Mouse (Mus musculus) ES-Bruce4 (cell line): ENCODE measurements around the gene Ubqln4. TPM values are rescaled to one million over a fixed set of nuclear protein-coding genes. Genes with fewer than 3 reads are reported as not detected.

ENCODE experiments used
- H3K27ac ChIP-seq: 2 replicates; pipeline ENCODE4 v1.5.1; 2012; ENCODE audit warnings: low read length, inconsistent platforms; ENCODE audit not compliant: insufficient read depth
- H3K27me3 ChIP-seq: 2 replicates; pipeline ENCODE4 v1.6.1; 2012; ENCODE audit warnings: mild to moderate bottlenecking, low read length, inconsistent platforms; ENCODE audit not compliant: control insufficient read depth, poor library complexity, insufficient read depth, severe bottlenecking
- H3K36me3 ChIP-seq: 2 replicates; pipeline ENCODE4 v1.6.1; 2012; ENCODE audit warnings: inconsistent platforms, mild to moderate bottlenecking, low read length, moderate library complexity; ENCODE audit not compliant: control insufficient read depth, poor library complexity, insufficient read depth, severe bottlenecking
- H3K4me1 ChIP-seq: one replicate; pipeline ENCODE4 v1.8.1; 2011; ENCODE audit warnings: low read length; ENCODE audit not compliant: control insufficient read depth, insufficient read depth
- H3K4me3 ChIP-seq: 2 replicates; pipeline ENCODE4 v1.5.1; 2011; ENCODE audit warnings: low read depth, mild to moderate bottlenecking, low read length
- H3K9ac ChIP-seq: 2 replicates; pipeline ENCODE4 v1.6.1; 2012; ENCODE audit warnings: low read depth, mild to moderate bottlenecking, inconsistent platforms; ENCODE audit not compliant: poor library complexity, severe bottlenecking
- H3K9me3 ChIP-seq: replicated peaks from 2 replicates; pipeline ENCODE4 v1.6.1; 2012; ENCODE audit warnings: mild to moderate bottlenecking, low read length, inconsistent platforms; ENCODE audit not compliant: control insufficient read depth, poor library complexity, insufficient read depth, severe bottlenecking
- CTCF ChIP-seq: IDR thresholded peaks from one replicate; pipeline ENCODE4 v1.8.1; 2011; ENCODE audit warnings: low read depth, low read length
- EP300 ChIP-seq: IDR thresholded peaks from 2 replicates; pipeline ENCODE4 v1.6.1; 2011; ENCODE audit warnings: low read depth, low read length; ENCODE audit not compliant: insufficient read depth
- POLR2A ChIP-seq: IDR thresholded peaks from one replicate; pipeline ENCODE4 v1.8.1; 2011; ENCODE audit warnings: low read length; ENCODE audit not compliant: insufficient read depth
- polyA plus RNA-seq: library from polyadenylated mRNA; stranded (reverse); fragments of >200 nt; gene quantifications from 2 replicates; pipeline ENCODE4 v1.2.4, GENCODE M21; 2011; ENCODE audit warnings: low read depth; ENCODE audit not compliant: missing spikeins, insufficient read depth, insufficient read length

The Ubqln4 gene
- polyA plus RNA-seq, 1 experiment: 118 TPM

GRCm38 (mm10) chr3:88528646-88529045, 24.9 kb upstream of the Ubqln4 start:
- TF ChIP-seq CTCF (no peak), POLR2A (no peak), EP300 (no peak)
- H3K4me1 ChIP-seq: peaks cover 4% of the 10 kb centered on the region
- H3K9me3 ChIP-seq: no peaks in the 10 kb centered on the region
- H3K9ac ChIP-seq: 0 out of 2 replicates have a peak overlapping the region, but pooled peaks have one; percentile 84
- H3K27ac ChIP-seq: no peak overlapping the region
- H3K36me3 ChIP-seq: peaks cover 18% of the 10 kb centered on the region
- H3K27me3 ChIP-seq: no peaks in the 10 kb centered on the region
- H3K4me3 ChIP-seq: no peak overlapping the region

- Histone ChIP-seq H3K27ac (peak overlapping the region; percentile 57), H3K4me1 (peaks cover 4% of the 10 kb centered on the region), H3K4me3 (peak overlapping the region; percentile 50), H3K9ac (peak overlapping the region; percentile 84), H3K36me3 (peaks cover 13% of the 10 kb centered on the region), H3K27me3 (no peaks in the 10 kb centered on the region), H3K9me3 (no peaks in the 10 kb centered on the region)
- TF ChIP-seq EP300 (no peak), POLR2A (no peak), CTCF (no peak)
Measured at GRCm38 (mm10) chr3:88529204-88530000, 24.2 kb upstream of the Ubqln4 start.

- TF ChIP-seq EP300 (peak; percentile 63; the same call in 1 of the 2 replicates), CTCF (no peak), POLR2A (no peak)
- peaks cover 4% of the 10 kb centered on the region; the same call in 1 of the 2 replicates for H3K36me3 ChIP-seq
Measured at GRCm38 (mm10) chr3:88530082-88530864, 23.3 kb upstream of the Ubqln4 start.

GRCm38 (mm10) chr3:88531348-88532298, 21.9 kb upstream of the Ubqln4 start:
- H3K36me3 ChIP-seq: no peaks in the 10 kb centered on the region
- peak; percentile 44; the same call in 1 of the 2 replicates for TF ChIP-seq EP300
- TF ChIP-seq CTCF: no peak
- no peaks in the 10 kb centered on the region for H3K27me3 ChIP-seq
- H3K9ac ChIP-seq: peak overlapping the region; percentile 84
- peak overlapping the region; percentile 76 for H3K27ac ChIP-seq
- H3K4me1 ChIP-seq: peaks cover 13% of the 10 kb centered on the region
- H3K9me3 ChIP-seq: no peaks in the 10 kb centered on the region
- H3K4me3 ChIP-seq: peak overlapping the region; percentile 89

More at GRCm38 (mm10) chr3:88530082-88530864, 23.3 kb upstream of the Ubqln4 start:
- Histone ChIP-seq H3K4me3 (peak overlapping the region; percentile 89), H3K9ac (peak overlapping the region; percentile 84), H3K27ac (peak overlapping the region; percentile 70), H3K4me1 (peaks cover 9% of the 10 kb centered on the region), H3K27me3 (no peaks in the 10 kb centered on the region), H3K9me3 (no peaks in the 10 kb centered on the region)

- TF ChIP-seq CTCF: no peak
- TF ChIP-seq EP300: no peak
- TF ChIP-seq POLR2A: no peak
- H3K27ac ChIP-seq: peak within 1 kb of the TSS; percentile 76
- no peaks in the 10 kb centered on the region for H3K9me3 ChIP-seq
- H3K27me3 ChIP-seq: no peaks in the 10 kb centered on the region
- peaks cover 13% of the 10 kb centered on the region for H3K4me1 ChIP-seq
- H3K9ac ChIP-seq: peak within 1 kb of the TSS; percentile 84
- H3K4me3 ChIP-seq: peak within 1 kb of the TSS; percentile 89
- H3K36me3 ChIP-seq: peaks cover 1% of the 10 kb centered on the region; the same call in 1 of the 2 replicates
Measured at GRCm38 (mm10) chr3:88532299-88532674, 21.3 kb upstream of the Ubqln4 start, which contains the start of gene Mex3a. Mex3a (plus strand) TSS chr3:88532395.
